Mouse (Mus musculus) lung, embryonic 14.5 days (tissue): ENCODE measurements at regions not wholly inside any gene's neighbourhood (a gene's known extent, or its start where the extent isn't known, plus 50 kb on each side); places are given as distances from the start of the nearest gene placed in this dataset.

Source experiments
- ATAC-seq: fragments of 200-750 bp; cut with Nextera tagmentation; 2 replicates; pipeline ENCODE4 v1.8.0; 2017; ENCODE audit warnings: mild to moderate bottlenecking, moderate TSS enrichment, moderate library complexity; ENCODE audit not compliant: insufficient read depth
- DNase-seq: peaks from one replicate; pipeline ENCODE4 v3.0.0-alpha.2; 2015
- H3K27ac ChIP-seq: fragments of 300-500 bp; sonication (generic); 2 replicates; pipeline ENCODE4 v1.5.1; 2014; ENCODE audit warnings: low read depth, mild to moderate bottlenecking, moderate library complexity
- H3K27me3 ChIP-seq: fragments of 300-500 bp; sonication (generic); 2 replicates; pipeline ENCODE4 v1.6.1; 2014; ENCODE audit warnings: low read length, control low read depth; ENCODE audit not compliant: insufficient read depth
- H3K36me3 ChIP-seq: fragments of 300-500 bp; sonication (generic); 2 replicates; pipeline ENCODE4 v1.6.1; 2014; ENCODE audit warnings: control low read depth; ENCODE audit not compliant: insufficient read depth
- H3K4me1 ChIP-seq: fragments of 300-500 bp; sonication (generic); 2 replicates; pipeline ENCODE4 v1.6.1; 2014; ENCODE audit warnings: antibody characterized with exemption, control low read depth; ENCODE audit not compliant: insufficient read depth
- H3K4me2 ChIP-seq: fragments of 300-500 bp; sonication (generic); 2 replicates; pipeline ENCODE4 v1.6.1; 2014; ENCODE audit warnings: mild to moderate bottlenecking
- H3K4me3 ChIP-seq: fragments of 300-500 bp; sonication (generic); 2 replicates; pipeline ENCODE4 v1.5.1; 2014; ENCODE audit warnings: low read depth, low read length
- H3K9ac ChIP-seq: fragments of 300-500 bp; sonication (generic); 2 replicates; pipeline ENCODE4 v1.6.1; 2014
- H3K9me3 ChIP-seq: fragments of 300-500 bp; sonication (generic); 2 replicates; pipeline ENCODE4 v1.6.1; 2016; ENCODE audit warnings: low read depth, low read length, control low read depth
- CTCF ChIP-seq: IDR thresholded peaks from 2 replicates; pipeline ENCODE4 v1.5.1; 2016; ENCODE audit warnings: antibody characterized with exemption, low read depth
- WGBS: fragments of 180-500 bp; shearing (Covaris S2); extraction: QIAGEN DNeasy Blood & Tissue Kit; methylation state at CpG from one replicate; pipeline ENCODE4 v1.1.7; 2014; 5-methylcytosine and 5-hydroxymethylcytosine counted together

DNA sequence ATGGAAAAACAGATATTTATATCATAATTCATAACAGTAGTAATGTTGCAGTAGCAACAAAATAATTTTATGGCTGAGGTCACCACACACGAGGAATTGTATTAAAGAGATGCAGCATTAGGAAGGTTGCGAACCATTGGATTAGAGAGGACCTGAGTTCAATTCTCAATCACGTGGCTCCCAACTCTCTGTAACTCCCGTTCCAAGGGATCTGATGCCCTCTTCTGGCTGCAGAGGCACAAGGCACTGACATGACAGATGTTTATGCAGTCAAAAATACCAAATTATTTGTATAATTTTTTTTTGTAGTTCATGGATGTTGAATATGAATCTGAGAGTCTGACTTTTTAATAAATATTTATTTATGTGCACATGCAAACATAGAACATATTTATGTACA is 51.2 kb upstream of the Spag16 start:
- Histone ChIP-seq H3K4me2 (no peak overlapping the region), H3K27ac (no peak overlapping the region), H3K36me3 (no peaks in the 10 kb centered on the region), H3K4me1 (no peaks in the 10 kb centered on the region), H3K27me3 (no peaks in the 10 kb centered on the region), H3K4me3 (no peak overlapping the region), H3K9me3 (no peaks in the 10 kb centered on the region), H3K9ac (no peak overlapping the region)
- WGBS: 63% methylated on average over 4 of the region's 4 CpGs
- DNase-seq (peak; percentile 10), ATAC-seq (no peak)
- TF ChIP-seq CTCF: peak; percentile 44
